Mouse (Mus musculus) spleen, adult 2 months (tissue): Measurements from ENCODE around the gene Gipc1. TPM values are rescaled to one million over a fixed set of nuclear protein-coding genes. Genes with fewer than 3 reads are reported as not detected.

Experiments used
- DNase-seq, 2 experiments: peaks; one replicate each; pipeline versions ENCODE4 v3.0.0 to v3.0.0-alpha.2; 2012 to 2021; ENCODE audit warnings: low spot score in 2 of 2, low read depth in 1 of 2
- H3K27ac ChIP-seq: fragments of 200-500 bp; 2 replicates; pipeline ENCODE4 v1.5.1; 2012; ENCODE audit warnings: low read length, inconsistent platforms; ENCODE audit not compliant: insufficient read depth
- H3K27me3 ChIP-seq: fragments of 200-500 bp; 2 replicates; pipeline ENCODE4 v1.6.1; 2012; ENCODE audit warnings: mild to moderate bottlenecking, moderate library complexity, low read length, inconsistent platforms; ENCODE audit not compliant: control insufficient read depth, insufficient read depth
- H3K36me3 ChIP-seq: fragments of 200-500 bp; 2 replicates; pipeline ENCODE4 v1.6.1; 2012; ENCODE audit warnings: mild to moderate bottlenecking, low read length, inconsistent platforms; ENCODE audit not compliant: control insufficient read depth, insufficient read depth
- H3K4me1 ChIP-seq: fragments of 200-500 bp; 2 replicates; pipeline ENCODE4 v1.6.1; 2011; ENCODE audit warnings: inconsistent platforms; ENCODE audit not compliant: control insufficient read depth, insufficient read depth, insufficient read length
- H3K4me3 ChIP-seq: fragments of 200-500 bp; 2 replicates; pipeline ENCODE4 v1.5.1; 2011; ENCODE audit warnings: mild to moderate bottlenecking, inconsistent platforms; ENCODE audit not compliant: insufficient read depth, insufficient read length; ENCODE audit errors: extremely low read depth
- CTCF ChIP-seq: fragments of 200-500 bp; IDR thresholded peaks from 2 replicates; pipeline ENCODE4 v1.5.1; 2011; ENCODE audit warnings: mild to moderate bottlenecking, inconsistent platforms; ENCODE audit not compliant: insufficient read depth, insufficient read length, insufficient replicate concordance; ENCODE audit errors: extremely low read depth
- POLR2A ChIP-seq: fragments of 200-500 bp; IDR thresholded peaks from 2 replicates; pipeline ENCODE4 v1.6.1; 2011; ENCODE audit warnings: low read depth, low read length, inconsistent platforms
- WGBS: fragments of 180-500 bp; shearing (Covaris S2); methylation state at CpG from one replicate; pipeline ENCODE4 v1.1.7; 2018; 5-methylcytosine and 5-hydroxymethylcytosine counted together
- polyA plus RNA-seq: library from polyadenylated mRNA; depleted of rRNA; stranded (reverse); fragments of >200 nt; gene quantifications from 2 replicates; pipeline ENCODE4 v1.2.3, GENCODE M21; 2012; rRNA removed

The Gipc1 gene
- polyA plus RNA-seq, 1 experiment, result 27.7 TPM

- Histone ChIP-seq H3K27ac (peak overlapping the region; percentile 19; the same call in 1 of the 2 replicates), H3K27me3 (no peaks in the 10 kb centered on the region), H3K4me1 (peaks cover 10% of the 10 kb centered on the region; the same call in 1 of the 2 replicates), H3K4me3 (no peak overlapping the region), H3K36me3 (no peaks in the 10 kb centered on the region)
- WGBS, result 69% methylated on average over 9 of the region's 9 CpGs
- DNase-seq, result no peak
- TF ChIP-seq CTCF, result no peak
- TF ChIP-seq POLR2A, result no peak
Measured at GRCm38 (mm10) chr8:83700423-83701085, 48.1 kb downstream of the Gipc1 start.

GRCm38 (mm10) chr8:83703426-83703825, 50.9 kb downstream of the Gipc1 start:
- DNase-seq, result no peak
- H3K27ac ChIP-seq, result no peak overlapping the region
- H3K36me3 ChIP-seq, result no peaks in the 10 kb centered on the region
- 91% methylated on average over 4 of the region's 4 CpGs for WGBS
- no peak for TF ChIP-seq CTCF
- no peak overlapping the region for H3K4me3 ChIP-seq
- no peaks in the 10 kb centered on the region for H3K4me1 ChIP-seq
- H3K27me3 ChIP-seq, result no peaks in the 10 kb centered on the region

DNA sequence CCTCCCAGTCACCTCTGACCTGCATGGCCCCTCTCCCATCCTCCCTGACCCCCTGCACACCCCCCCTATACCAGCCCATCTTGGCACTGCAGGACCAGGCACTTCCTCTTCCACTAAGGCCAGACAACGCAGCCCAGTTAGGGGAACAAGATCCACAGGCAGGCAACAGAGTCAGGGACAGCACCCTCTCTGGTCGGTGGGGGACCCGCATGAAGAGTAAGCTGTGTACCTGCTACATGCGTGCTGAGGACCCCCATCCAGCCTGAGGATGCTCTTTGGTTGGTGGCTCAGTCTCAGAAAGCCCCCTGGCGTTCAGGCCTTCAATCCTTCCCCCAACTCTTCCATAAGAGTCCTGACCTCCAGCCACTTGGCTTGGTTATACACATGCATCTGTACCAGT, 53.9 kb downstream of the Gipc1 start:
- H3K36me3 ChIP-seq, result no peaks in the 10 kb centered on the region
- 71% methylated on average over 5 of the region's 5 CpGs for WGBS
- no peaks in the 10 kb centered on the region for H3K4me1 ChIP-seq
- H3K27ac ChIP-seq, result no peak overlapping the region
- TF ChIP-seq CTCF, result no peak
- TF ChIP-seq POLR2A, result no peak
- H3K4me3 ChIP-seq, result no peak overlapping the region
- no peaks in the 10 kb centered on the region for H3K27me3 ChIP-seq
- DNase-seq, result no peak

GRCm38 (mm10) chr8:83707554-83707953, 55.1 kb downstream of the Gipc1 start:
- TF ChIP-seq POLR2A (no peak), CTCF (no peak)
- no peaks in the 10 kb centered on the region for H3K27me3 ChIP-seq
- 85% methylated on average over 8 of the region's 8 CpGs for WGBS
- H3K27ac ChIP-seq, result no peak overlapping the region
- H3K36me3 ChIP-seq, result no peaks in the 10 kb centered on the region
- H3K4me3 ChIP-seq, result no peak overlapping the region
- DNase-seq, result no peak
- H3K4me1 ChIP-seq, result no peaks in the 10 kb centered on the region

Other genes starting within 250 kb of the Gipc1 start
- gene Scoc, start 194.3 kb upstream of the Gipc1 start, polyA plus RNA-seq, result 1.9 and 2.0 TPM in 2 replicates
- gene Olfr370, start 116.9 kb upstream of the Gipc1 start, polyA plus RNA-seq, result not detected in 2 replicates
- 169 and 246 TPM in 2 replicates for gene Ndufb7, start 86.0 kb upstream of the Gipc1 start, polyA plus RNA-seq
- gene Tecr, start 44.7 kb upstream of the Gipc1 start, polyA plus RNA-seq, result 309 and 381 TPM in 2 replicates
- gene Dnajb1, start 44.5 kb upstream of the Gipc1 start, polyA plus RNA-seq, result 24.9 and 30.8 TPM in 2 replicates
- gene Ptger1, start 14.0 kb downstream of the Gipc1 start, polyA plus RNA-seq, result 2.3 TPM in 2 replicates
- 165 and 208 TPM in 2 replicates for gene Pkn1, start 46.5 kb downstream of the Gipc1 start, polyA plus RNA-seq
- gene Ddx39, start 62.5 kb downstream of the Gipc1 start, polyA plus RNA-seq, result 52.9 TPM in 2 replicates
- gene Adgre5, start 88.6 kb downstream of the Gipc1 start, polyA plus RNA-seq, result 232 and 275 TPM in 2 replicates
- 28.9 and 41.2 TPM in 2 replicates for gene Adgrl1, start 247.4 kb downstream of the Gipc1 start, polyA plus RNA-seq